Mouse (Mus musculus) forebrain, embryonic 10.5 days (tissue): ENCODE measurements around the gene Tmem240. TPM values are rescaled to one million over a fixed set of nuclear protein-coding genes. Genes with fewer than 3 reads are reported as not detected.

Experiments
- DNase-seq: peaks from one replicate; pipeline ENCODE4 v3.0.0-alpha.2; 2017; ENCODE audit warnings: low spot score; ENCODE audit errors: extremely low spot score
- H3K27ac ChIP-seq: fragments of 300-500 bp; sonication (generic); 2 replicates; pipeline ENCODE4 v1.5.1; 2016; ENCODE audit warnings: mild to moderate bottlenecking
- H3K27me3 ChIP-seq: fragments of 300-500 bp; sonication (generic); 2 replicates; pipeline ENCODE4 v1.6.1; 2016; ENCODE audit warnings: mild to moderate bottlenecking; ENCODE audit not compliant: poor library complexity, severe bottlenecking
- H3K36me3 ChIP-seq: fragments of 300-500 bp; sonication (generic); replicated peaks from 2 replicates; pipeline ENCODE4 v1.6.1; 2016; ENCODE audit warnings: mild to moderate bottlenecking, moderate library complexity
- H3K4me1 ChIP-seq: fragments of 300-500 bp; sonication (generic); 2 replicates; pipeline ENCODE4 v1.6.1; 2016
- H3K4me3 ChIP-seq: fragments of 300-500 bp; sonication (generic); 2 replicates; pipeline ENCODE4 v1.5.1; 2016; ENCODE audit warnings: mild to moderate bottlenecking, moderate library complexity
- H3K9me3 ChIP-seq: fragments of 300-500 bp; sonication (generic); 2 replicates; pipeline ENCODE4 v1.6.1; 2016; ENCODE audit warnings: mild to moderate bottlenecking, moderate library complexity
- WGBS: fragments of 180-500 bp; shearing (Covaris S2); methylation state at CpG from one replicate; pipeline ENCODE4 v1.1.7; 2016; 5-methylcytosine and 5-hydroxymethylcytosine counted together
- polyA plus RNA-seq: library from polyadenylated mRNA; unstranded; fragments of >200 nt; fragmentation: Nextera tagmentation; extraction: Ambion mirVana; gene quantifications from 2 replicates; pipeline ENCODE4 v1.2.1, GENCODE M21; 2016

Tmem240 gene
- polyA plus RNA-seq, 1 experiment from 2014 or later: 0.36 TPM

DNA sequence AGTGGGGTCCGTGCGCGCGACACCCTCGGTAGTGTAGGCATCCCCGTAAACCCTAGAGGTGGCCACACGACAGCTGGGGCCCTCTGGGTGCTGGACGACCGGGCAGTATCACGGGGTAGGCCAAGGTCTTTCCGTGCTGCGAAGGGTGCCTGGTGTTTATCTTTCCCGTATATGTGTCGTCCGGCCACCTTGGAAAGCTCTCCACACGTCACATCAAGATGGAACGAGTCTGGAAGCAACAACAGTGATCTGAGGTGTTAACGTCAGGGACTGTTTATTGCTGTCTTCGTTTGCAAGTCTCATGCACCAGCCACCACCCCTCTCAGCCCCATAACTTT, 29.0 kb upstream of the Tmem240 start:
- H3K4me3 ChIP-seq: peak overlapping the region; percentile 100
- WGBS: under 1% methylated on average over 19 of the region's 19 CpGs
- peaks cover 4% of the 10 kb centered on the region; the same call in 1 of the 2 replicates for H3K36me3 ChIP-seq
- no peaks in the 10 kb centered on the region for H3K9me3 ChIP-seq
- DNase-seq: no peak
- peak overlapping the region; percentile 96 for H3K27ac ChIP-seq
- H3K27me3 ChIP-seq: no peaks in the 10 kb centered on the region
- peaks cover 30% of the 10 kb centered on the region for H3K4me1 ChIP-seq

GRCm38 (mm10) chr4:155708582-155708981, 26.0 kb upstream of the Tmem240 start:
- no peaks in the 10 kb centered on the region for H3K27me3 ChIP-seq
- no peak for DNase-seq
- H3K4me1 ChIP-seq: peaks cover 33% of the 10 kb centered on the region
- no peak overlapping the region for H3K4me3 ChIP-seq
- H3K36me3 ChIP-seq: peaks cover 8% of the 10 kb centered on the region
- no peak overlapping the region for H3K27ac ChIP-seq
- no peaks in the 10 kb centered on the region for H3K9me3 ChIP-seq
- 90% methylated on average over 2 of the region's 2 CpGs for WGBS

DNA sequence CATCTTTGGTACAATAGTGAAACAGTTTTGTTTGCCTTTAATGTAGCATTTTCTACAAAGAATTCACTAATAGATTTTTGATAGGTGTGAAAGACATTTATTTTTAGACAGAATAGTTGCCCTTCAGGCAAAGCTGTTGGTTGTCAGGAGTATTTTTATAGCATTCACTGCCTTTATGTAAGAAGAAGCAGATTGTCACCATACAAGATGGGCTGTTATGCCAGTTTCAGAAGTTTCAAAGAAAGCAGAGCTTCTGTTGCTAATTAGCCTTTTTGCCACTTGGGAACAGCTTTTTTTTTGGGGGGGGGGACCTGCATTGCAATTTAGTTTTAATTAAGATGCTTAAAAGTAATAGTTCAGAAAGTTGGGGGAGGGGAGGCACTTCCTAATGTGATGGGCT, 25.6 kb upstream of the Tmem240 start:
- H3K36me3 ChIP-seq: peaks cover 10% of the 10 kb centered on the region
- DNase-seq: no peak
- H3K4me1 ChIP-seq: peaks cover 29% of the 10 kb centered on the region
- H3K9me3 ChIP-seq: no peaks in the 10 kb centered on the region
- no peaks in the 10 kb centered on the region for H3K27me3 ChIP-seq
- H3K27ac ChIP-seq: no peak overlapping the region
- no peak overlapping the region for H3K4me3 ChIP-seq

DNA sequence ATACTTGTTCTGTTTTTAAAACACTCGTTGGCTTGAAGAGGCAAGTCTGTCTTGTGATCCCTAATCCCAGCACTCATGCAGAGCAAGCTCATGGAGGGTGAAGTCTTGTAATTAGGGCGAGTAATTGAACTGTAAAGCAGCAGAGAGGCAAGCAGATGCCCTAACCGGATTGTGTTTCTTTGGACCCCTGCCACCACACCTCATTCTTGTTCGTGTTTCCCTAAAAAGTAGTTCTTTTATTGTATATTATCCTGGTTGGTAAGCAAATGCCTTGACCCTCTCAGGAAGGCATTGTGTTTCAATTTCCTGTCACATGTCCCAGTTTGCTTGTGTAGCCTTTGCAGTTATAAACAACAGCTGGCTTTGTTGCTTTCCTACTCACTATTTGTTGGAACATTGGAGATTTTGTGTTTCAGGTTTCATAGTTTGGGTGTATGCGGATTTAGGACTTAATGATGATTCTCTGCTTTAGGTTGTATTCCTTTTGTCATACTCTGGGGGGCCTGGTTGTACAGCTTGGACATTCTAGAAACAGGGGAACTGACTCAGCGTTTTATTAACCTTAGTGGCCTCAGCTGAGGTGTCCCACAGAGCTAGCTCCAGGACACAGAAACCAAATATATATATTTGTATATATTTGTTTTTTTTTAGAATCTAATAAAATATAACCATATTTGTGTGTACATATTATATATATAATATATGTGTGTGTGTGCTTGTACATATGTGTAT, 23.9 kb upstream of the Tmem240 start:
- Histone ChIP-seq H3K27me3 (no peaks in the 10 kb centered on the region), H3K27ac (no peak overlapping the region), H3K9me3 (no peaks in the 10 kb centered on the region), H3K36me3 (peaks cover 27% of the 10 kb centered on the region), H3K4me3 (no peak overlapping the region), H3K4me1 (peaks cover 23% of the 10 kb centered on the region)
- DNase-seq: no peak
- 57% methylated on average over 6 of the region's 6 CpGs for WGBS

- Histone ChIP-seq H3K27me3 (no peaks in the 10 kb centered on the region), H3K9me3 (no peaks in the 10 kb centered on the region), H3K4me1 (no peaks in the 10 kb centered on the region), H3K27ac (no peak overlapping the region), H3K4me3 (no peak overlapping the region), H3K36me3 (peaks cover 51% of the 10 kb centered on the region)
- no peak for DNase-seq
- WGBS: 73% methylated on average over 4 of the region's 4 CpGs
Measured at GRCm38 (mm10) chr4:155721668-155722083, 12.9 kb upstream of the Tmem240 start.

GRCm38 (mm10) chr4:155727993-155728392, 6.6 kb upstream of the Tmem240 start:
- no peaks in the 10 kb centered on the region for H3K9me3 ChIP-seq
- no peaks in the 10 kb centered on the region for H3K4me1 ChIP-seq
- no peak overlapping the region for H3K27ac ChIP-seq
- H3K36me3 ChIP-seq: peaks cover 71% of the 10 kb centered on the region
- DNase-seq: no peak
- no peaks in the 10 kb centered on the region for H3K27me3 ChIP-seq
- WGBS: 93% methylated on average over 2 of the region's 2 CpGs
- H3K4me3 ChIP-seq: no peak overlapping the region

DNA sequence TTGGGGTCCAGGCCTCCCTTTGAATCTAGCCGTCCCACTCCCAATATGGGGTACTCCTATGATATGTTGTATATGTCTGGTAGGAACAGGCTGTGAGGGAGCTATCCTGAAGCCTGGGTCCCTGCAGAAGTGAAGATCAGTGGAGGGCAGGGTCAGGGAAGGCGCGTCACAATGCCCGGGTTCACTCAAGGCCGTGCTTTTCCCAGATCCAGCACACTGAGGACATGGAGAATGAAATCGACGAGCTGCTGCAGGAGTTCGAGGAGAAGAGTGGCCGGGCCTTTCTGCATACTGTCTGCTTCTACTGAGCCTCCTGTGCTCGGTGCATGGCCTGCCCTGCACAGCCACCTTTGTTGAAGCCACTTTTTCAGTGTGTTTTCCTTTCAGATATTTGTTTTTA, 1.3 kb upstream of the Tmem240 start:
- WGBS: 89% methylated on average over 10 of the region's 10 CpGs
- Histone ChIP-seq H3K36me3 (peaks cover 60% of the 10 kb centered on the region), H3K4me3 (no peak overlapping the region), H3K27me3 (no peaks in the 10 kb centered on the region), H3K4me1 (peaks cover 41% of the 10 kb centered on the region), H3K27ac (no peak overlapping the region), H3K9me3 (no peaks in the 10 kb centered on the region)
- no peak for DNase-seq

- DNase-seq: peak; percentile 52
Measured at GRCm38 (mm10) chr4:155734951-155735702, 527 bp downstream of the Tmem240 start.

DNA sequence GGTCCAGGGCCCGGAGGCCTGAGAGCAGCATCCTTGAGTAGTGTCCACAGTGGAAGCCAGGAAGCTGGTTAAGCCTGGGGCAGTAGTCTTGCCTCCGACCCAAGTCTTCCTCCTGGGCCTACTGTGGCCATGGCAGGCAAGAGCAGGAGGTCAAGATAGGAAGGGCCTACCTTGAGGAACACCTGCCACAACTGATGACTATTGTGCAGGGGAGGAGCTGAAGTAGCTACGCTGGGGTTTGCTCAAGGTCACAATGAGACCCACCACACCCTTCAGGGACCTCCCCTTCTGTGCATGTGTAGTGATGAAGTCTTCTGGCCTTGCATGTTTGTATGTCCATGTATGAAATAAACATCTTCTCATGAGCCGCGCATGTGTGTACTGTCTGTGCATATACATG, 1.2 kb downstream of the Tmem240 start:
- 67% methylated on average over 5 of the region's 5 CpGs for WGBS
- DNase-seq: no peak
- H3K27ac ChIP-seq: peak overlapping the region; percentile 94
- H3K4me1 ChIP-seq: peaks cover 44% of the 10 kb centered on the region
- H3K4me3 ChIP-seq: peak overlapping the region; percentile 83
- no peaks in the 10 kb centered on the region for H3K27me3 ChIP-seq
- H3K9me3 ChIP-seq: no peaks in the 10 kb centered on the region
- H3K36me3 ChIP-seq: peaks cover 66% of the 10 kb centered on the region

More at GRCm38 (mm10) chr4:155734951-155735702, 527 bp downstream of the Tmem240 start:
- peaks cover 44% of the 10 kb centered on the region for H3K4me1 ChIP-seq
- peak overlapping the region; percentile 83 for H3K4me3 ChIP-seq
- peaks cover 63% of the 10 kb centered on the region for H3K36me3 ChIP-seq
- H3K27ac ChIP-seq: peak overlapping the region; percentile 94
- WGBS: under 1% methylated on average over 64 of the region's 79 CpGs
- H3K27me3 ChIP-seq: no peaks in the 10 kb centered on the region
- no peaks in the 10 kb centered on the region for H3K9me3 ChIP-seq

DNA sequence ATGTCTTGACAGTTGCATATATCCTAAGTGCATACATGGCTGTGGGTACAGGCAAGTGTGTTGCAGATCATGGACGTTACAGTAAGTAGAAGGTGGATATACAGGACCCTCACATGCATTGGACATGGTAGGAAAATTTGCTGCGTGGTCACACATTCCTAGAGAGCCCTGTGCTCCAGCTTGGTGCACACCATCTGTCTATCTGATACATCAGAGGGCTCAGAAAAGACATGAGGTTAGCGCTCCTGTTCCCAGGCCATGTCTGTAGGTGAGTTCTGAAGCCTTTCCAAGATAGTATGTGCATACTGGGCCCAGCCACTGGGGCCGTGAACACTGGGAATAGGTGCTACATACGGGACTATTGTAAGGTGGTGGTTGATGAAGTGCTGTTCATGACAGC, 1.8 kb downstream of the Tmem240 start:
- Histone ChIP-seq H3K27me3 (no peaks in the 10 kb centered on the region), H3K9me3 (no peaks in the 10 kb centered on the region), H3K4me1 (peaks cover 44% of the 10 kb centered on the region), H3K27ac (no peak overlapping the region), H3K36me3 (peaks cover 66% of the 10 kb centered on the region), H3K4me3 (peak overlapping the region; percentile 83)
- no peak for DNase-seq
- WGBS: 91% methylated on average over 5 of the region's 5 CpGs

- Histone ChIP-seq H3K4me3 (no peak overlapping the region), H3K27me3 (no peaks in the 10 kb centered on the region), H3K27ac (no peak overlapping the region), H3K4me1 (peaks cover 43% of the 10 kb centered on the region), H3K9me3 (no peaks in the 10 kb centered on the region), H3K36me3 (peaks cover 66% of the 10 kb centered on the region)
- DNase-seq: no peak
- 68% methylated on average over 8 of the region's 8 CpGs for WGBS
Measured at GRCm38 (mm10) chr4:155738262-155738661, 3.7 kb downstream of the Tmem240 start.

GRCm38 (mm10) chr4:155739152-155739551, 4.6 kb downstream of the Tmem240 start:
- DNase-seq: no peak
- Histone ChIP-seq H3K27ac (no peak overlapping the region), H3K9me3 (no peaks in the 10 kb centered on the region), H3K4me1 (peaks cover 34% of the 10 kb centered on the region), H3K36me3 (peaks cover 71% of the 10 kb centered on the region), H3K27me3 (no peaks in the 10 kb centered on the region), H3K4me3 (no peak overlapping the region)
- 80% methylated on average over 6 of the region's 6 CpGs for WGBS
